Mouse (Mus musculus) thymus, adult 2 months (tissue): Measurements from ENCODE around the gene Sar1b.

Experiments
- CTCF ChIP-seq: fragments of 200-500 bp; IDR thresholded peaks from 2 replicates; pipeline ENCODE4 v1.5.1; 2012; ENCODE audit warnings: mild to moderate bottlenecking, control low read depth, low read length, moderate library complexity, borderline replicate concordance; ENCODE audit not compliant: control insufficient read depth, poor library complexity, insufficient read depth; ENCODE audit errors: extremely low read depth
- POLR2A ChIP-seq: fragments of 200-500 bp; IDR thresholded peaks from 2 replicates; pipeline ENCODE4 v1.6.1; 2012; ENCODE audit warnings: mild to moderate bottlenecking, low read length, control low read depth, moderate library complexity; ENCODE audit not compliant: control insufficient read depth, poor library complexity, insufficient read depth; ENCODE audit errors: extremely low read depth

- TF ChIP-seq POLR2A (no peak), CTCF (no peak)
Measured at GRCm38 (mm10) chr11:51819964-51820363, 56.5 kb downstream of the Sar1b start.
